Mouse (Mus musculus): ENCODE results near the gene Ankdd1b.

The Ankdd1b gene

DNA sequence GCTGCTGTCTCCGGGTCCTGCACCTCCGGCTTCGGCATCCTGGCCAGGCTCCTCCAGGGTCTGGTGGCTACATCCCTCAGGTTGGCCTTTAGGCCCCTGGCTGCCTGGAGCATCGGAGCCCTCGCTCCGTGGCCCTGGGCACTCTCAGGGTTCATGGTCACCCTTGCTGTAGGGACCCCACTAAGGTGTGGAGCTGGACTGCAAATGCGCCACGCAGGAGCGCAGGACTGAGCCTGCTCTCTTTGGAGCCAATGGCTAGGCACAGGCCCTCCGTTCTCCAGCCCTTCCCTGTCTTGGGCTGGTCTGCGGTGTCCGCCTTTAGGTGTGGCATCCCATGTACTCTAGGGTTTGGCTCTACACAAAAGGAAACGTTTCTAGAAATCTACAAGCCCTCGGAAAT, at the start of gene Ankdd1b:
Gene Ankdd1b (minus strand): TSS at position 242 of the 400 bp plus-strand sequence.
- no peak for DNase-seq

GRCm38 (mm10) chr13:96517335-96517734, 46.3 kb upstream of the Ankdd1b start:
- DNase-seq = no peak

DNA sequence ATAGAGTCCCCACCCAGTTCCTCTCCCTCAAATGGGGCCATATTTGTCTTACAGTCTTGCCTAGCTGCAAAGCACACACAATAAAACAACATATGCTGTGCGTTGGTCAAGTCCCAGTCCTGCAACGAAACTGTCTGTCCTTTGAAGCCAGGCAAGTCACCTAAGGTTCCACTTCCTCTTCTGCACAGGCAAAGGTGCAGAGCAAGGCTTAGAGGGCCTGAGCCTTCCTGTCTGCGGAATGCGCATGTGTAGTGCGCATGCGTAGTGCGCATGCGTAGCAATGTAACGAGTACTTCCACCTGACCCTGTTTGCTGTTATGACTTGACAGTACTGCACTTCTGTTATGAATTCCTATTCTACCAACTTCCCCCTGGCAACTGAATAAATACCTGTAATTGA, 45.3 kb upstream of the Ankdd1b start:
- DNase-seq = no peak

DNA sequence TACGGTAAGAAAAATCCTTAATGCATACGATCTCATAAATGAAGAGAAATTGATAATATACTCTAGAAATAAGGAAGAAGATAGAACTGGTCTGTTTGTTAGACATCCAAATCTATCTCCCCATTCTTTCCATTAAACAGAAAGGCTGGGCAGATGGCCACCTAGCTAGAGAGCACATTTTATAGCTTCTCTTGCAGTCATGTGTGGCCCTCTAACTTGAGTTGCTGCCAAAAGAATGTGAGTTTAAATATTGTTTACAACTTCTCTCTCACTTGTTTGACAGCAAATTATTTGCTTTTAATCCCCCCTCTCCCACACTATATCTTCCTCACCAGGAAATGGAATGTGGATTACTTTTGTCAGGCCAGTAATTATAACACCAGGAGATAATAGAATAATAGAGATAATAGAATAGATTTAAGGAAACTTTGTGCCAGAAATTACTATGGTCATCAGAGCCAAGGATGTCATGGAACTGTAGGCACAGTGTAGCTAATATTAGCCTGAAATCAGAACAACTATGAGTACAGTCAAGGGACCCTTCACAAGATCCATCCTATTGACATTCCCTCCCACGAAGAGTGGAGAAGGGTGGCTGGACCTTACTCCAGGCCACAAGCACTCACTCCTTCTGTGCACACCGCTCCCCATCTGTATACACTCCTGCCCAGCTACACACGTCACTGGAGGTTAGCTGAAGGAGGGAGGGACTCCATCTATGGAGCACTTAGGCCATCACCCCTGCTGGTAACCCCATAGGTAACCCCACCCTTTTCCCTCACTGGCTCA, 43.4 kb upstream of the Ankdd1b start:
- DNase-seq = no peak

GRCm38 (mm10) chr13:96511893-96512292, 40.9 kb upstream of the Ankdd1b start:
- no peak for DNase-seq

GRCm38 (mm10) chr13:96511262-96511661, 40.3 kb upstream of the Ankdd1b start:
- DNase-seq = no peak

DNA sequence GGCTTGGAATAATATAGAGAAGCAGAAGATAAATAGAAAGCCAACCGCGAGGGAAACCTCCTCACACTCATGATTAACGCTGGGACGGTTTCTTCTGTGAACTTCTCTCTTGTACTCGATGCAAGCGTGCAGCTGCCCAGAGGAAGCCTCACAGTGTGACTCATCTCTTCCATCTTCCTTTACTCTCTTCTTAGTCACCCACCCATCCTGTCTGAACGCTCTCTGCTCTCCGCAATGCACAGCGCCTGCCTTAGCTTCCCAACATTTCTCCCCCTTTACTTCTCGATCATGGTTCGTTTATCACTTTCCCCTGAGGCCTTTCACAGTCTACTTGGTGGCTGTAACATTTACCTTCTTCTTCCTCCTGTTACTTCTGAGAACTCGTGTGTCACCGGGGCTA, 39.6 kb upstream of the Ankdd1b start:
- DNase-seq = no peak

- no peak for DNase-seq
These were observed 36.5 kb upstream of the Ankdd1b start for GRCm38 (mm10) chr13:96507541-96507940.

GRCm38 (mm10) chr13:96506313-96506712, 35.3 kb upstream of the Ankdd1b start:
- DNase-seq = no peak

DNA sequence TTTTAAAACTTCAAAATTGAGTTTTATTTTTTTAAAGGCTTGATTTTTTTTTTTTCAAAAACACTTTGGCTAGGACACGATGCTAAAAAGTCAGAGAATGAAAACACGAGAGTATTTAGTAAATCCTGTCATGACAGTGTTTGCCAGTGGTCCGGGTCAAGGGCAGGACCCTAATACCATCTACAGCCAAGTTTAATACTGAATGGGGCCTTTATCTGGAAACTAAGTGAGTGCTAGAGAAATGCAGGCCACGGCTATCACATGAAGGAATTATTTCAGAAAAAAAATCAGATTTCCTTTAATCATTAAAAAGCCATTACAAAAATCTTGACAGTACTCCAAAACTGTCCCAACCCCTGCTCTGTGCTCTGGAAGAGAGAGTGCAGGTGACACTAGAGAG, 34.7 kb upstream of the Ankdd1b start:
- no peak for DNase-seq

- DNase-seq = no peak
These were observed 28.9 kb upstream of the Ankdd1b start for GRCm38 (mm10) chr13:96499891-96500290.

DNA sequence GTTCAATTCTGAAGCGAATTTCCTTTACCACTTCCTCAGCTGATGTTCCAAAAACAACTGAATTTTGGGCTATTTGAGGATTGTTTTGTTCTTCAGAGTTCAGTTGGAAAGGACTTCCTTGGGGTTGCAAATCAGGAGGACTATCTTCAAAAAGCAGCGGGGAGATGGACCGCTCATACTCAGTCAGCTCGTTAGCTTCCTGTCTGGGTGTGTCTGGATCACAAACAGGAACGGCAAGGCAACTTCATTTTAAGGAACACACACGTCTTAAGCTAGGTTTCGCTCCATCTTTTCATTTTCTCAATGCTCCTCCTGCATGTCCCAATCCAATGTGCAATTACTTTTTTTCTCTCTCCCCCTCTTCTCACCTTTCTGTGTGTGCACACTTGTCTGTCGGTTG, 25.6 kb upstream of the Ankdd1b start:
- no peak for DNase-seq

- no peak for DNase-seq
These were observed 19.4 kb upstream of the Ankdd1b start, which contains the start of gene Gm17622 for GRCm38 (mm10) chr13:96490433-96490832. Gene Gm17622, plus strand, starts transcription at chr13:96490733.

DNA sequence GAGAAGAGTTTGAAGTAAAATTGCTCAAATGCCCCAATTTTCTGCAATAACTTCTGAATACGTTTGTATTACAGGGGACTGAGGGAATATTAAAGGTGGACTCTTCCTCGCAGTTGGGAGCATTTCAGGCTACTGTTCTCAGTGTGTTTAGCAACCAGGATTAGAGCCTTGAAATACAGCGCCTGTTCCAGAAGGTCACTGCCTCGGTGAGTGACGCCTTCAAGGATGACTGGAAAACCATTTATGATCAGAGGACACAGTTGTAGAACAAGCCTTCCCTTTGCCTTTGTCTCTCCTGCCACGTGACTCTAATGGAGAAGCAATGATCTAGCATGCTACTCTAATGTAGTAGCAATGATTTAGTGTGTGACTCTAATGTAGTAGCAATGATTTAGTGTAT, 17.0 kb upstream of the Ankdd1b start:
- no peak for DNase-seq

DNA sequence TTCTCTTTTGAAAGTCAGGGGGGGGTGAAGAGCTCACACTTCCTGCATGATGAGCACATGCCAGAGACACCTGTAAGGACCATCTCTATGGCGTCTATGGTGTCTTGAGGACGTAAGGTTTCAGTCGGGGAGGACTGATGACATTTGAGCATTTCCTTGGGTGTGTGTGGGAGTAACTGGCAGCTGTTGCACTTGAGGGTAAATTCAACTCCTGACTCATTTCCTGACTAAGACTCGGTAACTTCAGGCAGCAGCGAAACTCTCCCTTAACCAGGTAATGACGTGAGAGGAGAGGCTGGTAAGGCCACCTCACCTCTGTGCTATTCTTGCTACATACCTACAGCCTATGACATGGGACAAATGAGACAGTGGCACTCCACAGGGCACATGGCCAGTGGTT, 16.2 kb upstream of the Ankdd1b start:
- DNase-seq = no peak

GRCm38 (mm10) chr13:96478991-96479390, 8.0 kb upstream of the Ankdd1b start:
- no peak for DNase-seq

- no peak for DNase-seq
These were observed 6.2 kb upstream of the Ankdd1b start for GRCm38 (mm10) chr13:96477226-96477625.

GRCm38 (mm10) chr13:96470556-96470955, 442 bp downstream of the Ankdd1b start:
- no peak for DNase-seq

GRCm38 (mm10) chr13:96468678-96469077, 2.3 kb downstream of the Ankdd1b start:
- DNase-seq = no peak

DNA sequence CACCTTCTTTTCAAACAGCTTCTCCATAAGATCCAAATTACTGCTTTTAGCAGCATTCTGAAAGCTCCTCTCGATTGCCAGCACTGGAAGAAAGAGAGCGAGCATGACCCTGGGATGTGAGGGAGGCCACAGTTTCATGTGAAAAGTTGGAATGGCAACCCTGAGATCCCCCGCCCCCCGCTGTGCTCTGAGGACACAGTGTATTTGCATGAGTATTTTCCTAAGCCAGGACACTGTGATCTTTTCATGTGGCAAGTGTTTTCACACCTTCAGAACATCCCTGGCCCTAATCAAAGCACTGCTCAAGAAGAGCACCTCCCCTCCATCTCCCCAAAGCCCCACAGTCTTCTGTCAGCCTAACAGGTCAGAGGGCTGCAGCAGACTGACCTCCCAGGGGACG, 5.7 kb downstream of the Ankdd1b start:
- DNase-seq = no peak

DNA sequence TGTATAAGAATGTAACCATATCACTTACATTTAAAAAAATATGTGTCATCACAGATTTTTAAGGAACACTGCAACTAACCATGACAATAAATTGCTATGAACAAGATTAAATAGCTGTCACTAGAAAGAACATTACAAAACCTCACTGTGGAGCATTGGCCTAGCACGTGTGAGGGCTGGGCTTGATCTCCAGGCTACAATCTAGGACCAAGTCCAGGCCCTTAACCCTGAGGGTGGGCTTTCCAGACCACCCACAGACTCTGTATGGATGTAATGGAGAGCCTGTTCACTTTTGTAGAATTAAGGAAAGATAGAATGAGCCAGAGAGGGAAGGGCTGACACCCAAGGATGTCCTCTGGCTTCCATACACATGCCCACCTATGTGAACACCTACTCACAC, 8.4 kb downstream of the Ankdd1b start:
- no peak for DNase-seq

DNA sequence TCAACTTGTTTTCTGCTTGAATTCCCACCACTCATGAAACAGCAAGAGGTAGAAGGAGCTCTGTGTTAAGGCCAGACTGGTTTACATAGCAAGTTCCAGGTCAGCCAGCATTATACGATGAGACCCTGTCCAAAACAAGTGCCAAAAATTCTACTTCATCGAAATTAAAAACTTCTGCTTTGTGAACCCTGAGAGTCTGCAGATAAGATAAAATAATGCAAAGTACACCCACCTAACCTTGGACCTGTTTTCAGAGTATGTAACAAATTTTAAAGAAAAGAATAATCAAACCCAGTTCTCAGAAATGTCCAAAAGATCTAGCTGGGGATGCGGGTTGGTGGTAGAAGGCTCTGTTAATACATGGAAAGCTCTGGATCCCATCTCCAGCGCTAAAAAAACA, 12.4 kb downstream of the Ankdd1b start:
- DNase-seq = no peak

GRCm38 (mm10) chr13:96458018-96458417, 13.0 kb downstream of the Ankdd1b start:
- DNase-seq = no peak

DNA sequence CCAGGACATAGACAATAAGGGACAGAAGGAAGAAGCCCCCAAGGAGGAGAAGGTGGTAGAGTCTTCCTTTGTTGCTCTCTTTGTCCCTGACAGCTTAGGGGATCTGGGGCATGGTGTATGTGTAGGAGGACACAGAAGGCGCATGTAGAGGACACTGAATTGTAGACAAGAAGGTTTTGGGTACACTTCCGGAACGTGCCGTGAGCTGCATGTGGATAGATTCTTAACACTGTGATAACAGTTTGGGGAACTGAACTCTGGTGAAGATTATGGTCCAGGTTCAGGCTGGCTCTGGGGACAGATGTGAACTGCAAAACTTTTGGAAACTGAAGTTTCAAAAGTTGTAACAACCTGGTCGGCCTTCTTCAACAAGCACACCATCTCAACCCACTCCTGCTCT, 13.4 kb downstream of the Ankdd1b start:
- DNase-seq = no peak

DNA sequence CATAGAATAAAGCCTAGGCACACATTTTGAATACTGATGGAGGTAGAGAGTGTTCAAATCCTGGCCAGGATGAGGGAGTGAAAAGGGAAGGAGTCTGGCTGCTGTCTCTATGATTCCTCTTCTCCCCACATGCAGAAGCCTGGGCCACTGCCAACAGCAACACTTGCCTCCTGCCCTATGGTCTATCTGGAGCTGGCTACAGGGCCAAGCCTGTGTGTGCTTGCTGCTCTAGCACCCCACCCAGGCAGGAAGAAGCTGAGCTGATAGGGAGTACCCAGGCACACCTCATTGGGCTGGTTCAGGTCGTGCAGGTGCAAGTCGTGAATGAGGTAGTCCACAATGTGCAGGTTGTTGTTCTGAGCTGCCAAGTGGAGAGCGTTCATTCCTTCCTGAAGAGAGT, 16.7 kb downstream of the Ankdd1b start:
- DNase-seq = no peak

Data from kidney, adult 8-10 months (tissue).